In the genomic region with DNA sequence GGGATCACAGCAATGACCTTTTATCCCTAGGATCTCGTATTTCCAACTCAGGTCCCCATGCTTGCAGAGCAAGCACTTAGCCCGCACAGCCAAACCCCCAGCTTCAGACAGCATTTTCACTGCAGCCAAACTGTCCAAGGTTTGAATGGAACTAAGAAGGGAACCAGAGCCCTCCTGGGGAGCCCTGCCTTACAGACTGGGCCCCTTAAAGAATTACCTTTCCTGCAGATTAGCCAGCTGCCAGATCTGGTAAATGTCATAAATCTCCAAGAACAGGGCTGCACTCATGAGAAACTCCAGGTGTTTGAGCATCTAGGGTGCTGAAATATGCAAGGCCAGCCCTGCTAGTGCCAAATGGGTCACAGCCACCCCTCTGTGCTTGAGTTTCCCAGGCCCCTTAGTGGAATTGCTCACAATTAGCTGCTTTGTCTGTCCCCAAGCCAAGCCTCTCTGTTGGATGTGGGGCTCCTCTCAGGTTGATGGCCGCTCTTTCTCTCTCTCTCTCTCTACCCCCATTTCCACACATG, we compare ENCODE assay signal across 10 mouse cellular contexts. TPM values are rescaled to one million over a fixed set of nuclear protein-coding genes. Genes with fewer than 3 reads are reported as not detected.
A peak's percentile ranks its signal among the peaks of the same experiment; 100 is the strongest.
DNase-seq lines count a peak whose midpoint lies in the region; ATAC-seq and TF ChIP-seq lines count a peak whose summit lies in the region.
"Had no signal": no experiment of that assay in that cellular context is flagged by ENCODE, and none has a peak within 500 bp of the region (broad histone marks: within the 10 kb centered on the region; RNA-seq: fewer than 3 reads in every experiment).

No protein-coding gene starts in this region.

- H3K9ac ChIP-seq in kidney, embryonic 15.5 days: no peak overlapping the region
- H3K9ac ChIP-seq in hindbrain, embryonic 14.5 days: no peak overlapping the region
- H3K9ac ChIP-seq in midbrain, postnatal 0 days (replicated peaks; ENCODE audit: low read length, poor library complexity, severe bottlenecking): no peak overlapping the region; the same call in 1 of the 2 replicates
- H3K9ac ChIP-seq: liver, embryonic 13.5 days had no signal

- DNase-seq in kidney, postnatal 25 days: no peak
- peak; percentile 27 for DNase-seq in embryonic facial prominence, embryonic 10.5 days (ENCODE audit: low spot score)
- DNase-seq in hindbrain, embryonic 14.5 days (ENCODE audit: low spot score): no peak
- DNase-seq in midbrain, postnatal 0 days (ENCODE audit: low spot score): peak; percentile 62
- no peak for DNase-seq in B cell, adult 2 months
- no peak for DNase-seq in ovary, adult 18-20 months (ENCODE audit: low spot score)
- DNase-seq in heart, adult 8-10 months (ENCODE audit: low spot score): no peak
- DNase-seq: adrenal gland, adult 8-10 months; liver, embryonic 13.5 days had no signal

- H3K27me3 ChIP-seq in kidney, embryonic 15.5 days: no peaks in the 10 kb centered on the region
- H3K27me3 ChIP-seq in embryonic facial prominence, embryonic 10.5 days (replicated peaks; ENCODE audit: low read depth, poor library complexity, severe bottlenecking): 0 out of 2 replicates have a peak, but pooled peaks cover 6% of the 10 kb centered on the region
- no peaks in the 10 kb centered on the region for H3K27me3 ChIP-seq in hindbrain, embryonic 14.5 days (ENCODE audit: control insufficient read depth, insufficient read depth, low read length)
- H3K27me3 ChIP-seq in midbrain, postnatal 0 days (ENCODE audit: insufficient read depth, low read length): no peaks in the 10 kb centered on the region
- H3K27me3 ChIP-seq: liver, embryonic 13.5 days had no signal

- no peak overlapping the region for H3K4me3 ChIP-seq in kidney, embryonic 15.5 days (replicated peaks)
- H3K4me3 ChIP-seq in embryonic facial prominence, embryonic 10.5 days: no peak overlapping the region
- H3K4me3 ChIP-seq in hindbrain, embryonic 14.5 days (replicated peaks; ENCODE audit: low read length): no peak overlapping the region
- H3K4me3 ChIP-seq in midbrain, postnatal 0 days (ENCODE audit: low read depth, low read length): no peak overlapping the region
- H3K4me3 ChIP-seq: liver, embryonic 13.5 days had no signal

- no peak overlapping the region for H3K4me2 ChIP-seq in kidney, embryonic 15.5 days
- no peak overlapping the region for H3K4me2 ChIP-seq in hindbrain, embryonic 14.5 days (replicated peaks)
- H3K4me2 ChIP-seq in midbrain, postnatal 0 days (ENCODE audit: low read depth, low read length, poor library complexity, severe bottlenecking): no peak overlapping the region
- H3K4me2 ChIP-seq: liver, embryonic 13.5 days had no signal

- ATAC-seq in kidney, embryonic 15.5 days (replicated peaks; ENCODE audit: low FRiP score): no peak
- ATAC-seq in hindbrain, embryonic 14.5 days (ENCODE audit: low FRiP score): peak; percentile 56; the same call in 1 of the 2 replicates
- ATAC-seq in midbrain, postnatal 0 days (ENCODE audit: low FRiP score): peak; percentile 57; the same call in 1 of the 2 replicates

- 56% methylated on average over 3 of the region's 3 CpGs for WGBS in kidney, embryonic 15.5 days
- WGBS in embryonic facial prominence, embryonic 10.5 days: 36% methylated on average over 3 of the region's 3 CpGs
- WGBS in hindbrain, embryonic 14.5 days: 35% methylated on average over 3 of the region's 3 CpGs
- 37% methylated on average over 3 of the region's 3 CpGs for WGBS in midbrain, postnatal 0 days

- peaks cover 41% of the 10 kb centered on the region for H3K4me1 ChIP-seq in kidney, embryonic 15.5 days
- H3K4me1 ChIP-seq in embryonic facial prominence, embryonic 10.5 days: peaks cover 43% of the 10 kb centered on the region
- H3K4me1 ChIP-seq in hindbrain, embryonic 14.5 days (replicated peaks; ENCODE audit: control insufficient read depth, insufficient read depth, low read length): peaks cover 41% of the 10 kb centered on the region
- H3K4me1 ChIP-seq in midbrain, postnatal 0 days (ENCODE audit: insufficient read depth, low read length): peaks cover 14% of the 10 kb centered on the region
- H3K4me1 ChIP-seq: liver, embryonic 13.5 days had no signal

- H3K36me3 ChIP-seq in kidney, embryonic 15.5 days: peaks cover 14% of the 10 kb centered on the region; the same call in 1 of the 2 replicates
- H3K36me3 ChIP-seq in embryonic facial prominence, embryonic 10.5 days (replicated peaks): peaks cover 61% of the 10 kb centered on the region
- peaks cover 4% of the 10 kb centered on the region; the same call in 1 of the 2 replicates for H3K36me3 ChIP-seq in hindbrain, embryonic 14.5 days (replicated peaks; ENCODE audit: control insufficient read depth, insufficient read depth)
- H3K36me3 ChIP-seq in midbrain, postnatal 0 days (ENCODE audit: insufficient read depth, low read length): 0 out of 2 replicates have a peak, but pooled peaks cover 2% of the 10 kb centered on the region
- H3K36me3 ChIP-seq: liver, embryonic 13.5 days had no signal

- peak overlapping the region; percentile 54; the same call in 1 of the 2 replicates for H3K27ac ChIP-seq in kidney, embryonic 15.5 days
- H3K27ac ChIP-seq in embryonic facial prominence, embryonic 10.5 days (replicated peaks): peak overlapping the region; percentile 36
- peak overlapping the region; percentile 66 for H3K27ac ChIP-seq in hindbrain, embryonic 14.5 days
- peak overlapping the region; percentile 67 for H3K27ac ChIP-seq in midbrain, postnatal 0 days (ENCODE audit: low read depth, low read length)
- H3K27ac ChIP-seq: liver, embryonic 13.5 days had no signal

- H3K9me3 ChIP-seq in kidney, embryonic 15.5 days (replicated peaks): no peaks in the 10 kb centered on the region
- H3K9me3 ChIP-seq in embryonic facial prominence, embryonic 10.5 days: no peaks in the 10 kb centered on the region
- H3K9me3 ChIP-seq in hindbrain, embryonic 14.5 days (ENCODE audit: control insufficient read depth, low read length): no peaks in the 10 kb centered on the region
- H3K9me3 ChIP-seq in midbrain, postnatal 0 days (ENCODE audit: low read length): no peaks in the 10 kb centered on the region
- H3K9me3 ChIP-seq: liver, embryonic 13.5 days had no signal

- no peak for TF ChIP-seq CTCF in midbrain, postnatal 0 days (IDR thresholded peaks at IDR 0.05)

RNA-seq across cellular contexts. Expression of a gene that starts 25.3 kb away (rescaled TPM):
- polyA plus RNA-seq in kidney, embryonic 15.5 days (2015; fragmentation: Nextera tagmentation; extraction: Ambion mirVana): 362 and 367 TPM in 2 replicates
- 225 and 262 TPM in 2 replicates for polyA plus RNA-seq in embryonic facial prominence, embryonic 10.5 days (2016; fragmentation: Nextera tagmentation; extraction: Ambion mirVana)
- 732 and 771 TPM in 2 replicates for polyA plus RNA-seq in hindbrain, embryonic 14.5 days (2014; fragmentation: Nextera tagmentation; extraction: Ambion mirVana)
- 486 and 584 TPM in 2 replicates for total RNA-seq in midbrain, postnatal 0 days (2014; rRNA removed)
- polyA plus RNA-seq in midbrain, postnatal 0 days (2015; fragmentation: Nextera tagmentation; extraction: Ambion mirVana): 1,122 and 1,124 TPM in 2 replicates
- 1 to 10 TPM; 1.2 to 2.0 (median 1.7) TPM for total RNA-seq in heart, adult 8-10 months (2022)

Comparison
In these comparisons a context has a peak if more than half of its experiments do, and no peak if none do; other contexts are left out.
1. DNase-seq: peak in embryonic facial prominence, embryonic 10.5 days (single experiment) and midbrain, postnatal 0 days (single experiment); none in kidney, postnatal 25 days (0 of 2), hindbrain, embryonic 14.5 days (single experiment), B cell, adult 2 months (0 of 2), ovary, adult 18-20 months (single experiment) and heart, adult 8-10 months (single experiment).
2. Peak in every context shown above with its lines, with median percentiles within 50 percentile points of each other: H3K27ac ChIP-seq.